Mouse (Mus musculus) cerebellum, adult 2 months (tissue): ENCODE results near the gene Tmcc2.

Source experiments
- CTCF ChIP-seq: fragments of 200-500 bp; IDR thresholded peaks from 2 replicates; pipeline ENCODE4 v1.5.1; 2011; ENCODE audit warnings: low read depth, mild to moderate bottlenecking, control low read depth, low read length, moderate library complexity, borderline replicate concordance; ENCODE audit not compliant: insufficient read depth
- POLR2A ChIP-seq: fragments of 200-500 bp; IDR thresholded peaks from 2 replicates; pipeline ENCODE4 v1.6.1; 2011; ENCODE audit warnings: low read length, control low read depth, borderline replicate concordance; ENCODE audit not compliant: insufficient read depth

- TF ChIP-seq CTCF (no peak), POLR2A (no peak)
Measured at GRCm38 (mm10) chr1:132436320-132436958, 45.4 kb upstream of the Tmcc2 start.
